Mouse (Mus musculus) brain, embryonic 18.5 days (tissue): ENCODE results near the gene Ghsr.
"Not testable (repeated sequence)": the region's sequence is repeated elsewhere in the genome, so short reads cannot be mapped to it uniquely, and the experiment has no call there.

Source experiments
- DNase-seq: peaks from one replicate; pipeline ENCODE4 v3.0.0-alpha.2; 2012; ENCODE audit warnings: low read depth, low spot score

Ghsr gene

DNA sequence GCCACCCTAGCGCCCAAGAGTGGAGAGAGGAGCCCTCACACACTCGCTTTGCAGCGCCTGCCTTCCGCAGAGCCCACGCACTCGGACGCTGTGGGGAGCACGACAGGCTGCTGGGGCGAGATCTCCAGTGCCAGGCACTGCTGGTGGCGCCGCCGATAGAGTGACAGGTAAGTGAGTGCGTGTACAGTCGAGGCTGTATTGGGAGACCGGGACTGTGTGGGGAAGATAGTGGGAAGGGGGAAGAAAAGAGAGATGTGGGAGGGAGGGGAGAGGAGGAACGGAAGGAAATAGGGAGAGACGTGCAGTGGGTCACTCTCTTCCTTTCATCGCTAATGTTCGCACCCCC, at the start of gene Ghsr:
Ghsr (plus strand) TSS at position 76 of the 346 bp plus-strand sequence.
- DNase-seq: no peak

DNA sequence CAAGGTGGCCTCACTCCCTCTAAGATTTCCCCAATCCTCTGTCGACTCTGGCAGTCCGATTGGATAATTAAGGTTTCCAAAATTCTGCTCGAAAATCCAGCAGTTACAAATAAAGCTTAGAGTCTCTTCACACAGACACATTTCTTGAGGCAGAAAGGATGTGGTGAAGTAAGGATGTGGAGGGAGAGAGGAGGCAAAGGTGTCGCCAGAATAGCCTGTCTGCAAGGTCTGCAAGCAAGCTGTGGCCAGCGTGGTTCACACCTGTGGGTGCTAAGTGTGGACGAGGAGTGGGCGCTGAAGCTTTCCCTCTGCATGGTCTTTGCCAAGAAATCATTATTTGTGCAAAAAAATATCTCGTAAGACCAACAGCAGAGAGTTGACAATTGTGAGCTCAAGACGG, 48.6 kb upstream of the Ghsr start:
- DNase-seq: no peak

DNA sequence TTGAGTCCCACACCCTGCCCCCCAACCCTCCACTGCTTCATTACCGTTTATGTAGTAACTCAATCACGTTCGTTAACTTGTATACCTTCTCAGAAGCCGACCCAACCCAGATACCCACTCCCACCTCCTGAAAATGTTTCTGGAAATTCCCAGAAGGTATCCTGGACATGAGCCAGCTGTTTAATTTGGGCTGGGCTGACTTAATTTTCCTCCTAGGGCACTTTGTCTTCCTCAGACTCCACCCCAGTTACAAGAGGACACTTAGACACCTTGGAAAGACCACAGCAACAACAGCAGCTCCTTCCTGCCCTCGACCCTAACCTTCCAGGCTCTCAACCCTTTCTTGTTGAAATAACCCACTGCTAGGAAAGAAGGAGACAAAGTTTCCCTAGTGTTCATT, 47.6 kb upstream of the Ghsr start:
- no peak for DNase-seq

DNA sequence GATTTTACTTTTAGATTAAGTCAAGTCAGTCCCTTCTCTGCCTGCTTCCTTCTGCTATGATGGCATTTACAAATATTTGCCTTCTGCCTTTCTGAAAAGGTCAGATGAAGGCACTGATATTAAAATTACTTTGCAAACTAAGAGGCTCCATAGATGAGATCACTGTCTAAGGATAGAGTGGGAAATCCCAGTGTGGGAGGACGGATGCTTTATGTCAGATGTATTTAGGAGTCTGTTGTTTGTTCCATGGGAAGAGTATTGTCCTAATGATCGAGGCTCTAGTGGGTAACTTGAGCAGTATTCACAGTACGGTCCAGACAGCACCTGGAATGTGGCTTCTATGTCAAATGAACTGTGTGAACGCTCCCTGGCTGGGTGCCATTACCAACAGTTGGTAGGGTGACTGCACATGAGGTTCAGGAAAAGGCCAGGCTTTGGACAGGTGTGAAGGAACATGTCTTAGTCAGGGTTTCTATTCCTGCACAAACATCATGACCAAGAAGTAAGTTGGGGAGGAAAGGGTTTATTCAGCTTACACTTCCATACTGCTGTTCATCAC, 44.4 kb upstream of the Ghsr start:
- DNase-seq: no peak

DNA sequence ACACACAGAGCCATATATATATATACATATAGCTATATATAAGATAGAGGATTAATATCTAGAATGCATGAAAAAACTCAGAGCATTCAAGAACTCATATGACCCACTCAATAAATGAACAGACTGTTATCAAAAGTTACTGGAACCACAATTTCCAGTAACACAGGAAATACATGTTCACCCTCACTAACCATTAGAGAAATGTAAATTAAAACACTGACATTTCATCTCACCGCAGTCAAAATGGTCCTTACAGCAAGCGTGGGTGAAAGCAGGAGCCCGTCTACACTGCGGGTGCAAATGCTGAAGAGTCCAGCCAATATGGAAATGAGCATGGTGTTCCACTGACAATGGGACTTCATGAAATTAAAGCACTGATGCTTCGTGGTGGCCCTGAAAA, 40.4 kb upstream of the Ghsr start:
- DNase-seq: no peak

DNA sequence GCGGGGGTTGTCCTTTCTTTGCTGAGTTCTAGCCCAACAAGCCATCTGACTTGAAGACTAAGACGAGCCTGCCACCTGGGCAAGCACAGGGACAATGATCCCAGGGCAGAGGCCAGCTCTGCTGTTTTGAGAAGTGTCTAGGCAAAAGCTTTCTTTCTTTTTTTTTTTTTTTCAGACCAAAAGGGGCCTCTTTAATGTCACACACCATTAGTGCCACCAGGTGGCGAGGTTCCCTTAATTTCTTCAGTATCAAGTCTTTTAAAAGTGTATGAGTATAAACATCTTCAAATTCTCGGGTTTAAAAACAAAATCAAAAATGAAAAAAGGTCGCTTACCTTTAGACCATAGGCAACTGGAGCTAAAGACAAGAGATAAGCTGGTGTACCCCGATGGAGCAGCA, 32.7 kb upstream of the Ghsr start:
- no peak for DNase-seq

DNA sequence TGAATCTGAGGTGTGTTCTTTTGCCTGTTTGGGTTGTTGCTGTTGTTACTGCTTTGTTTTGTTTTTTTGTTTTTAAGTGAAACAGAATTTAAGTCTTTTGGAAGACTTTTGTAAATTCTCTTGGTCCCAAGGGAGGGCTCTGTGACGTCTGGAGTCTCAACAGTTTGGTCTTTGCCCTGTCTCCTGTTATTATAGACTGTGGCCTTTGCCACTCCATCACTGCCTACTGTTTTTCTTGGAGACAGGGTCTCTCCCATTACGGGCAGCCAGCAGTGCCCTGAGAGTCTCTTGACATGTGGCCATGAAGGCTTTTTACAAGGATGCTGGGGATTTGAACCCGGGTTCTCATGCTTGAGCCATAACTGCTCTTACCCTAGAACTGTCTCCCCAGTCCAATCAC, 32.3 kb upstream of the Ghsr start:
- DNase-seq: no peak

DNA sequence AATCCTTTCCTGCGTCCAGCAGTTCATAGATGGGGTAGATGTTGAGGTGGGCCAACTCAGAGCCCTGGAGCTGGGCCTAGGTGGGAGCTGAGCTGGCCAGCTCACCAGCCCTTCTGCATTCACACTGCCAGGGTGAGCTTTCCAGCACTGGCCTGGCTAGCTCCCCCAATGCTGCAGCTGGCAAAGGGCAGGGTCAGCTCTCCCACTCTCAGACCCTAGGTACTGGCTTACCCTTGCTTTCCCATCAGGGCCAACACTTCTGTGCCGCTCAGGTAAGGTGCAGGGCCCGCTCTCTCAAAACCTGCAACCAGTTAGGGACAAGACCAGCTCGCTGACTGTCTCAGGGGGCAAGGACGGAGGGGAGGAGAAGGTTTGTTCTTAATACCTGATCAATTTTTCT, 30.4 kb upstream of the Ghsr start:
- DNase-seq: no peak

DNA sequence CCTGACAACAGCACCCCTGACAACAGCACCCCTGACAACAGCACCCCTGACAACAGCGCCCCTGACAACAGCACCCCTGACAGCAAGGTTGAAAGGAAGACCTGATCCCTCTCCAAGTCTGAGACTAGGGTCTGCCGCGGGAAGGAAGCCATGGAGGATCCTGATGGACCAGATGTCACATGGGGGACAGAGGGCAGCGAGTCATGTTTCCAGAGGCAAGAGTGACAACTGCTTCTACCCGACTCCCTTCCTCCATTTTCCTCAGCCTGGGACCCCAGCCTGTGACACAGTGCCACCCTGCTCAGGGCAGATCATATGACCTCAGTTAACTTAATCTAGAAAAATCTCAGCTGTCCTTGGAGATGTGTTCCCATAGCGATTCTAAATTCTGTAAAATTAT, 28.7 kb upstream of the Ghsr start:
- no peak for DNase-seq

DNA sequence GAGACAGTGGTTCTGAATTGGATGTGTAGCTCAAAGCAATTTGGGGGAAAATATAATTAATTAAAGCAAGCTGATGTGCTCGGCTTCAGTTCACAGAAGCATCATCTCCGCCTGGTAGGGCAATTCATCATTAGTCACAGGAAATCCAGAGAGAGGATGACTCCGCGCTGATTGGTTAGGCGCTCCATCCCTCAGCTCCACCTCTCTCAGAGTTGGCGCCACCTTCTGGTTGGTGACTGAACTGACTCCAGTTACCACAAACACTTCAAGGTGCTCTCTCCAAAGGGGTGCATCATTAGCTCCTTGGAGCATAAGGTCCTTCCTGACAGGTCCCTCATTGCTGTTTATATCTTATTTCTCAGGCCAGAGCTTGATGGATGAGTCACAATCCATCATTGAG, 25.6 kb upstream of the Ghsr start:
- DNase-seq: no peak

DNA sequence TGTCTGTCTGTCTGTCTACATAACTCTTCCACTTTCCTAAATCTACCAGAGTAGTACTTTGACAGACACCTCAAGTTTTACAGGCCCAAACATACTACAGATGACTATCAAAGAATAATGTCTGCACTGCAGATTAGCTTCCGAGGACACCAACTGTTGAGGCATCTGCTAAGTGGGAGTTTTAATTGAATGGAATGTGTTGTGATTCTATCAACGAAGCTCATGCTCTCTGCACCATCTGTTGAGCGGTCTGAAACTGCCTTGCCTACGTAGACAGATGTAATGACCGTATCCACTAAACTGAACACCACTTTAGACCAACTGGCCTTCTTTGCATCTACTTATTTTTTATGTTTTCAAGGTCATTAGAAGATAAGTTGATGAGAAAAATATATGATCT, 22.7 kb upstream of the Ghsr start:
- no peak for DNase-seq

DNA sequence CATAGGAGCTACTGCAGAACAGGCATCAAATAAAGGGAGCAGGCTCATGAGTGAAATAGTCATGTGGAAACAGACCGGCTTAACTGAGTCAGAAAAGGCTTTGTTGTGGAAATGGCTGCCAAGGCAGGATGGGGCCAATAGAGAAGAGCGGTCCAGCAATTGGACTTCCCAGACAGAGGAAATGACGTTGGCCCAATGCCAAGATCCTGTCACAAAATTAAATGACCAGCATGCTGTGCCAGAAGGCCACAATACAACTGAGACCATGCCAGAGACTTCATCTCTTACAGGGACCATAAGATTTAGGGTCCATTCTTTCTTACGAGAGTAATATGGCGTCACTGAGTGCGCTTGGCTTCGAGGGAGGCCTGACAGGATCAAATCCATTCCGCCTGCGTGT, 20.0 kb upstream of the Ghsr start:
- no peak for DNase-seq

DNA sequence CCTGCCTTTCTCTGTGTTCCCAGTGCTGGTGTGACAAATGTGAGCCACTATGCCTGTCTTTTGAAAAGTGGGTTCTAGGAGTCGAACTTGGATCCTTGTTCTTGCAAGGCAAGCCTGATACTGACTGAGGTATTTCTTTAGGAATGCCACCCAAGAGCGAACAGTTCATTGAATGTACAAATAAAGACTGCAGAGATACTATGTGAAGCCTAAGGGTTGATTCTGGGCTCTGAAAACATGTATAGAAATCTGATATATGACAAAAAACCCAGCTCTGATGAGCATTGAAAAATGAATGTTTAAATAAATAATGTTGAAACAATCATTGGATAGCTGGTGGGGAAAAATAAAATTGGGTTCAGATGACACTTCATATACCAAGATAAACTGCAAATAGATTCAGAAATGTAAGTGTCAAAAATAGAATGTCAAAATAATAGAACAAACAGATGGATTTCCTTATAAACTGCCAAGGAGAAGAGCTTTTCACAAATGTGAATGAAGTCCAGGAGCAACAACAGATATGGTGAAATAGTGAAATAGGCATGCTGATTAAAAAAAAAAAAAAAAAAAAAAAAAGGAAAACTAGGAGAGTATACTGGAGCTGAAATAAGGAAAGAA, 11.9 kb upstream of the Ghsr start:
- no peak for DNase-seq

DNA sequence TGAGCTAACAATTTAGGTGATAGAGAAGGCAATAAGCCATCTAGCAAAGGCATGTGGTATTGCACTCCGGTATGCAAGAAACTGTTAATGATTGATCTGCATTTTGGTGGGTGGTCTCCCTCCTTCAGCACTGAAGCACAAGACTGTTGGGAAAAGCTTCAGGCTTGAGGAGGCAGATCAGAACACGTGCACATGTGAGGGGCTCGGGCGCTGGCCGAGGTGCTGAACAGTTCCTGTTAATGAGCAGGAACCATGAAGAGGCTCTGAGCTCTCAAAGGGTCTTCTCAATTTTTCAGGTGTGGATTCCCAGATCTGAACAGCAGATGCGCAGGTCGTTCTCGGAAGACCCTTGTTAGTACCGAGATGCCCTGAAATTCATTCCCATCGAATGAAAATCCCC, 1.0 kb upstream of the Ghsr start:
- DNase-seq: no peak

DNA sequence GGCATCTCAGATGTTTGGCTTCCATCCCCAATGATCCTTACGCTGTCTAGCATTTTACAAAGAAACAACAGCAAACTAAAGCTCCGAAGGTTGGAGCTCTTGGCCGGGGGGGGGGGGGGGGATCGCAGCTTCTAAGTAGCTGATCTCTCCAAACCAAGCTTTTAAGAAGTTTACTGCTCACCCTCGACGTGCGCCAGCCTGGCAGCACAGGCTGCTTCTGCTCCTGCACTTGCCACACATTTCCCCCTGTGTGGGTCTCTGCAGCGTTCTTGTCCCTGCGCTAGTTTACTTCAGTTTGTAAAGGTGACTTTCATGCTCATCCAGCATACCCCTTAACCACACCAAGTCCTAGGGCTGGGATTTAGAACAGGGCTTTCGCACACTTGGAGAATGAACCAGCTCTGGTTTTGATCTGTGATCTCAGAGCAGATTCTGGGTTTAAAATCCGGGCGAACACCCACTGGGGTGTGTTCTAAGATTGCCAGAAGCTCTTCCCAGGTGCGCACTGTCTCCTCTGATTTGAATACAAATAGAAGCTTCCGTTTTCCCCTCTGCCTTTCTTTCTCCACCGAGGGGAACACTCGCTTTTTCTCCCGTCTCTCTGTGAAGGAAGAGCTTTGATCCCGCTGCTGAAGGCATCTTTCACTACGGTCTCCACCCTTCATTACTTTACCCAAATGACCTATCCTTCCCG, 422 bp upstream of the Ghsr start:
- DNase-seq: no peak

DNA sequence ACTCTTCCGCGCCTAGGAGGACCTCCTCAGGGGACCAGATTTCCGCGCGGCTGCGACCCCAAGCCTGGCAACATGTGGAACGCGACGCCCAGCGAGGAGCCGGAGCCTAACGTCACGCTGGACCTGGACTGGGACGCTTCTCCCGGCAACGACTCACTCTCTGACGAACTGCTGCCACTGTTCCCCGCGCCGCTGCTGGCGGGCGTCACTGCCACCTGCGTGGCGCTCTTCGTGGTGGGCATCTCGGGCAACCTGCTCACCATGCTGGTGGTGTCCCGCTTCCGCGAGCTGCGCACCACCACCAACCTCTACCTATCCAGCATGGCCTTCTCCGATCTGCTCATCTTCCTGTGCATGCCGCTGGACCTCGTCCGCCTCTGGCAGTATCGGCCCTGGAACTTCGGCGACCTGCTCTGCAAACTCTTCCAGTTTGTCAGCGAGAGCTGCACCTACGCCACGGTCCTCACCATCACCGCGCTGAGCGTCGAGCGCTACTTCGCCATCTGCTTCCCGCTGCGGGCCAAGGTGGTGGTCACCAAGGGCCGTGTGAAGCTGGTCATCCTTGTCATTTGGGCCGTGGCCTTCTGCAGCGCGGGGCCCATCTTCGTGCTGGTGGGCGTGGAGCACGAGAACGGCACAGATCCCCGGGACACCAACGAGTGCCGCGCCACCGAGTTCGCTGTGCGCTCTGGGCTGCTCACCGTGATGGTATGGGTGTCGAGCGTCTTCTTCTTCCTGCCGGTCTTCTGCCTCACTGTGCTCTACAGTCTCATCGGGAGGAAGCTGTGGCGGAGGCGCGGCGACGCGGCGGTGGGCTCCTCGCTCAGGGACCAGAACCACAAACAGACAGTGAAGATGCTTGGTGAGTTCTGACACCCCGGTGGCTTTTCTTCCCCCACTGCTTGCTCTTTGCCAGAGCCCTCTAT, 837 bp downstream of the Ghsr start:
- no peak for DNase-seq

DNA sequence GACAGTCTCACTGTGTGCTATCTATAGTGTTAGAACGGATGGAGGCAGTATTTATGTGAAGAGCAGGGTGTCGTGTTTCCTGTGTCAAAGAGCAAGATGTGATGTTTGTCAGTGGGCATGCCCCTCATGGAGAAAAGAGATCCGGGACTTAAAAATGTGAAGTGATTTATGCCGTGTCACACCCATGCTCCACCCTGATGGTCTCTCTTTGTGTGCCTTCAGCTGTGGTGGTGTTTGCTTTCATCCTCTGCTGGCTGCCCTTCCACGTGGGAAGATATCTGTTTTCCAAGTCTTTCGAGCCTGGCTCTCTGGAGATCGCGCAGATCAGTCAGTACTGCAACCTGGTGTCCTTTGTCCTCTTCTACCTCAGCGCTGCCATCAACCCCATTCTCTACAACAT, 3.2 kb downstream of the Ghsr start:
- DNase-seq: no peak

DNA sequence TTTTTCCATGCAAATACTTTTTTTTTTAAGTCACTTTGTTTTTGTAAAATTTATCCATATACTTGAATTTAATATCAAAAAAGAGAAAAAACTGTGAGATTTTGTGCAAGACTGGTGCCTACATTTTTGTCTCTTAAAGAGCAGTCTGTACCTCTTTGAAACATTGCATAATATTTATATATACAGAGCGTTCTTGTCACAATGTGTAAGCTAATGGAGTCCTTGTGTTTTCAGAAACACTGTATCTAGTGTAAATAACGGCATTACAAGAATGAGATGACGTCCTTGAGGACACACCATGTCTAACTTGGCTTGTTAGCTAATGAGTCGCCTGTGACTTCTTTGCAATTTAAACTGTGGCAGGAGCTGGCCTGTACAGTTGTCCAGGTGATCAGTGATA, 6.8 kb downstream of the Ghsr start:
- DNase-seq: no peak

DNA sequence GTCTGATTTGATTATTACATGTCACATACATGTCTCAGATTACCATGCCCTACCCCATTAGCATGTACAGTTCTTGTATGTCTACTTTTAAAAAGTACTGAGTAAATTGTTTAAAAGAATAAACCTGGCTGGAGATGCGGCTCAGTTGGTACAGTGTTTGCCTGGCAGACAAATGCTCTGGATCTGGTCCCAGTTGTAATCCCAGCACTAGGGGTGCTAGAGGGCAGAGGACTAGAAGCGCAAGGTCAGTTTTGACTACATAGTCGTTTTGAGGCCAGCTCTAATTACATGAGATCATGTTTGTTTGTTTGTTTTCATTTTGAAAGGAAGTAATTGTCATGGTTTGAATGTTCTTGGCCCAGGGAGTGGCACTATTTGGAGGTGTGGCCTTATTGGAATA, 13.7 kb downstream of the Ghsr start:
- DNase-seq: no peak

DNA sequence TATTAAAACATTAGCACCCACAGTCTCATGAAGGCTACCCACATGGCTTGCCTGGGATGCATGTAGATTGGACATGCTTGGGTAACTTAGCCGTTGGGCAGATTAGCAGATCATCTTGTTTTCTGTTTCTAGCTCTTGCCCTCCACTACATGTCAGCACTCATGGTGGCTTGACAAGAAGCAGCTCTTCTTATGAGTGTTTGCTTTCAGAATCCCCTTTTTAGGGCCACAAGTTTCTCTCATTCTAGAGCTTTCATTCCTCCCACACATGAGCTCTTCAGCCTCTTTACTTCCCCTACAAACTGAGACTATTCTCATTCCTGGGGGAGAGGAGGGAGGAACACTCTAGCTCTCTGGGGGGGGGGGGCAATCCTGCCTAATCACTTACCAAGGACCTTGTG, 18.8 kb downstream of the Ghsr start:
- DNase-seq: no peak

DNA sequence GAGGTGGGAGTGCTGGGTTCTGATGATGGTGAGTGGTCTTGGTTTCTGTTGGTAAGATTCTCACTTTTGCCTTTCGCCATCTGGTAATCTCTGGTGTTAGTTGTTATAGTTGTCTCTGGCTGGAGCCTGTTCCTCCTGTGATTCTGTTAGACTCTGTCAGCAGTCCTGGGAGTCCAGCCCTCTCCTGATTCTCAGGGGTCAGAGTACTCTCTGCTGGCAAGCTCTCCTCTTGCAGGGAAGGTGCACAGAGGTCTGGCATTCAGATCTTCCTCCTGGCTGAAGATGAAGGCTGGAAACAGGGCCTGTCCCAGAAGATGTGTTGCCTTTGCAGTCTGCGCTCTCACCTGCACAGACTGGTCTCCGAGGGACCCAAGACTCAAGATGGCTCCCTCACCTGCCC, 29.8 kb downstream of the Ghsr start:
- DNase-seq: not testable (repeated sequence)

DNA sequence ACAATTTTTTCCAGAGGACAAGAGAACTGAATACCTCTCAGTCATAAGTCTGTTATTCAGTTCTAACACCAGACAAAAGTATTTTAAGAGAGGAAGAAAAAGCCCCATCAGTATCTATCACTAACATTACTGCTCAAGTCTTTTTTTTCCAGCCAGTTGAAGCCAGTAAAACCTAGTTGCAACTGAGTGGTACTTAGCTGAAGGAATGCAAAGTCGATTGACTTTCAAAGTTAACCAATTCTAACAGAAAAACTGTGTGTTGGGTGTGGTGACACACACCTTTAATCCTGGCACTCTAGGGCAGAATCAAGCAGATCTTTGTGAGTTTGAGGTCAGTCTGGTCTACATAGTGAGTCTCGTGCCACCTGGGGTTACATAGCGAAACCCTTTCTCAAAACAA, 35.3 kb downstream of the Ghsr start:
- DNase-seq: no peak

DNA sequence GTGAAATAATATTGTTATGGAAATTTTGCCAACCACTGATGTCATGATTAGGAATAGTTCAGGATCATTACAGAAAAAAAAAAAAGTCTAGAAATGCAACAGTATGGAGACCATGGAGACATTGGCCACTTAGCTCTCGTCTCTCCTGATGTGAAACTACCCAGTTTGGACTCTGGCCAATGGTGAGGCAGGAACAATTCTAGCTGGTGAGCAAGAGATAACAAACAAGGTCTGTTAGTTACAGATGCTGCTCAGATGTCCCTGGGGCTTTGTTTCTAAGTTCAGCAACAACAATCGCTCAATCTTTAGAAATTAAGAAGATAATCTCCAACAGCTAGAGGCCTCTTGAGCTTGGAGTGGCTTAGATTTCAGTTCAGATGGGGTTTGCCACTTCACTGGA, 37.4 kb downstream of the Ghsr start:
- DNase-seq: no peak
